In genomic region chr14:30124951-30125690, GRCm38 (mm10) we compare ENCODE assay signal across 11 mouse cellular contexts.
DNase-seq lines count a peak whose midpoint lies in the region; ATAC-seq and TF ChIP-seq lines count a peak whose summit lies in the region.
"Had no signal": no experiment of that assay in that cellular context is flagged by ENCODE, and none has a peak within 500 bp of the region (broad histone marks: within the 10 kb centered on the region; RNA-seq: fewer than 3 reads in every experiment).

No protein-coding gene starts in this region.

- peak; percentile 41 for ATAC-seq in inflammation-experienced regulatory T-cells, adult 6 months

- H3K27ac ChIP-seq in bone marrow macrophage, adult 2 months (ENCODE audit: insufficient read depth, low read depth, low read length): peak overlapping the region; percentile 89
- H3K27ac ChIP-seq: neural tube, embryonic 13.5 days had no signal

- TF ChIP-seq POLR2A in bone marrow macrophage, adult 2 months (IDR thresholded peaks at IDR 0.05; ENCODE audit: borderline replicate concordance, low read depth, low read length): no peak

- H3K4me3 ChIP-seq in bone marrow macrophage, adult 2 months (ENCODE audit: insufficient read depth, low read length): peak overlapping the region; percentile 46
- H3K4me3 ChIP-seq: neural tube, embryonic 13.5 days had no signal

- intact Hi-C loops in left cerebral cortex, postnatal 10 days (cut with DNase I): no loop called here
- intact Hi-C loops in heart, postnatal 25 days (cut with DNase I): no loop called here

- peak; percentile 69 to 78 for DNase-seq in left cerebral cortex, adult 18-20 months (ENCODE audit: low spot score in 2 of 2)
- DNase-seq in left cerebral cortex, postnatal 10 days (ENCODE audit: extremely low spot score in 1 of 2, low spot score in 2 of 2): no peak
- DNase-seq in right cerebral cortex, postnatal 14 days: peak; percentile 37
- no peak for DNase-seq in urinary bladder, postnatal 4 days (ENCODE audit: low spot score in 2 of 2)
- no peak for DNase-seq in ovary, postnatal 10 days (ENCODE audit: low spot score)
- DNase-seq in heart, postnatal 25 days (ENCODE audit: low spot score): no peak
- DNase-seq: heart, postnatal 14 days; lung, postnatal 10 days had no signal

- peaks cover 28% of the 10 kb centered on the region for H3K4me1 ChIP-seq in bone marrow macrophage, adult 2 months (ENCODE audit: control insufficient read depth, insufficient read depth, low read length)
- H3K4me1 ChIP-seq: neural tube, embryonic 13.5 days had no signal

- no peak for TF ChIP-seq CTCF in bone marrow macrophage, adult 2 months (IDR thresholded peaks at IDR 0.05; ENCODE audit: low read depth, low read length)

Comparison
In these comparisons a context has a peak if more than half of its experiments do, and no peak if none do; other contexts are left out.
1. DNase-seq: peak in left cerebral cortex, adult 18-20 months (2 of 2) and right cerebral cortex, postnatal 14 days (single experiment); none in left cerebral cortex, postnatal 10 days (0 of 2), urinary bladder, postnatal 4 days (0 of 2), ovary, postnatal 10 days (single experiment) and heart, postnatal 25 days (single experiment).